Mouse (Mus musculus) T-cell, adult 2 months (primary cell): Measurements from ENCODE around the gene Epb41l5.

Experiments used
- DNase-seq: peaks from one replicate; pipeline ENCODE4 v3.0.0; 2022; ENCODE audit warnings: low spot score

Gene Epb41l5

GRCm38 (mm10) chr1:119533093-119533805 is 115.6 kb downstream of the Epb41l5 start:
- DNase-seq, result no peak

GRCm38 (mm10) chr1:119532165-119532564 is 116.6 kb downstream of the Epb41l5 start:
- no peak for DNase-seq

- no peak for DNase-seq
These were observed 117.9 kb downstream of the Epb41l5 start for GRCm38 (mm10) chr1:119530941-119531340.

GRCm38 (mm10) chr1:119525689-119526591 is 122.9 kb downstream of the Epb41l5 start, which contains the start of gene Tmem185b:
TSS of gene Tmem185b (plus strand) at chr1:119526160.
- DNase-seq, result peak; percentile 84

GRCm38 (mm10) chr1:119525004-119525444 is 123.8 kb downstream of the Epb41l5 start:
- no peak for DNase-seq

- DNase-seq, result no peak
These were observed 125.0 kb downstream of the Epb41l5 start for GRCm38 (mm10) chr1:119523826-119524225.

GRCm38 (mm10) chr1:119523369-119523768 is 125.4 kb downstream of the Epb41l5 start:
- no peak for DNase-seq

GRCm38 (mm10) chr1:119522726-119523125 is 126.1 kb downstream of the Epb41l5 start:
- no peak for DNase-seq

- no peak for DNase-seq
These were observed 127.1 kb downstream of the Epb41l5 start for GRCm38 (mm10) chr1:119521681-119522080.

GRCm38 (mm10) chr1:119521029-119521428 is 127.8 kb downstream of the Epb41l5 start:
- DNase-seq, result no peak

- DNase-seq, result no peak
These were observed 129.5 kb downstream of the Epb41l5 start for GRCm38 (mm10) chr1:119519286-119519685.

GRCm38 (mm10) chr1:119518786-119519185 is 130.0 kb downstream of the Epb41l5 start:
- DNase-seq, result no peak

- no peak for DNase-seq
These were observed 130.7 kb downstream of the Epb41l5 start for GRCm38 (mm10) chr1:119518060-119518459.

- DNase-seq, result no peak
These were observed 137.9 kb downstream of the Epb41l5 start for GRCm38 (mm10) chr1:119510857-119511256.

GRCm38 (mm10) chr1:119510409-119510808 is 138.4 kb downstream of the Epb41l5 start:
- no peak for DNase-seq

GRCm38 (mm10) chr1:119509474-119509873 is 139.3 kb downstream of the Epb41l5 start:
- no peak for DNase-seq

- no peak for DNase-seq
These were observed 140.3 kb downstream of the Epb41l5 start for GRCm38 (mm10) chr1:119508548-119508947.

GRCm38 (mm10) chr1:119505951-119506350 is 142.8 kb downstream of the Epb41l5 start:
- no peak for DNase-seq

GRCm38 (mm10) chr1:119504260-119505062 is 144.3 kb downstream of the Epb41l5 start, which contains the start of gene Ralb:
TSS of gene Ralb (minus strand) at chr1:119504794.
- peak; percentile 90 for DNase-seq

- DNase-seq, result no peak
These were observed 145.0 kb downstream of the Epb41l5 start for GRCm38 (mm10) chr1:119503808-119504207.

GRCm38 (mm10) chr1:119503181-119503580 is 145.6 kb downstream of the Epb41l5 start:
- no peak for DNase-seq

- no peak for DNase-seq
These were observed 146.1 kb downstream of the Epb41l5 start for GRCm38 (mm10) chr1:119502729-119503128.
